Mouse (Mus musculus) liver, adult 2 months (tissue): ENCODE measurements around the gene Mpped1. TPM values are rescaled to one million over a fixed set of nuclear protein-coding genes. Genes with fewer than 3 reads are reported as not detected.

Experiments
- DNase-seq: peaks from one replicate; pipeline ENCODE4 v3.0.0-alpha.2; 2011; ENCODE audit warnings: low read depth, low spot score; ENCODE audit errors: extremely low read depth
- H3K27ac ChIP-seq: fragments of 200-500 bp; replicated peaks from 2 replicates; pipeline ENCODE4 v1.5.1; 2012; ENCODE audit warnings: low read depth, mild to moderate bottlenecking, control low read depth, inconsistent platforms, low read length; ENCODE audit not compliant: insufficient read depth
- H3K27me3 ChIP-seq: fragments of 200-500 bp; 2 replicates; pipeline ENCODE4 v1.6.1; 2012; ENCODE audit warnings: mild to moderate bottlenecking, moderate library complexity, low read length, inconsistent platforms; ENCODE audit not compliant: control insufficient read depth, insufficient read depth
- H3K36me3 ChIP-seq: fragments of 200-500 bp; 2 replicates; pipeline ENCODE4 v1.6.1; 2012; ENCODE audit warnings: low read length, inconsistent platforms; ENCODE audit not compliant: control insufficient read depth, insufficient read depth
- H3K4me1 ChIP-seq: fragments of 200-500 bp; 2 replicates; pipeline ENCODE4 v1.6.1; 2011; ENCODE audit warnings: low read length; ENCODE audit not compliant: control insufficient read depth, insufficient read depth
- H3K4me3 ChIP-seq: fragments of 200-500 bp; 2 replicates; pipeline ENCODE4 v1.5.1; 2011; ENCODE audit warnings: low read depth, mild to moderate bottlenecking, control low read depth, low read length, moderate library complexity; ENCODE audit not compliant: insufficient read depth
- H3K79me2 ChIP-seq: fragments of 200-500 bp; 2 replicates; pipeline ENCODE4 v1.6.1; 2012; ENCODE audit warnings: inconsistent platforms, mild to moderate bottlenecking, low read length, moderate library complexity; ENCODE audit not compliant: control insufficient read depth, insufficient read depth
- H3K9ac ChIP-seq: fragments of 200-500 bp; 2 replicates; pipeline ENCODE4 v1.6.1; 2012; ENCODE audit warnings: low read depth, mild to moderate bottlenecking, control low read depth, inconsistent platforms, low read length
- CTCF ChIP-seq: fragments of 200-500 bp; IDR thresholded peaks from 2 replicates; pipeline ENCODE4 v1.5.1; 2011; ENCODE audit warnings: low read depth, low read length, control low read depth
- POLR2A ChIP-seq: fragments of 200-500 bp; IDR thresholded peaks from 2 replicates; pipeline ENCODE4 v1.6.1; 2011; ENCODE audit warnings: low read length, control low read depth; ENCODE audit not compliant: insufficient read depth; ENCODE audit errors: extremely low read depth
- WGBS: fragments of 180-500 bp; shearing (Covaris S2); methylation state at CpG from one replicate; pipeline ENCODE4 v1.1.7; 2018; 5-methylcytosine and 5-hydroxymethylcytosine counted together
- polyA plus RNA-seq: library from polyadenylated mRNA; depleted of rRNA; stranded (reverse); fragments of >200 nt; gene quantifications from 2 replicates; pipeline ENCODE4 v1.2.3, GENCODE M21; 2012
- total RNA-seq: library from RNA; depleted of rRNA; stranded (reverse); fragments of >200 nt; gene quantifications from 2 replicates; pipeline ENCODE4 v1.2.3, GENCODE M21; 2014

Mpped1 gene
- total and polyA plus RNA-seq, 2 experiments: 0.13 TPM; not detected in 1

DNA sequence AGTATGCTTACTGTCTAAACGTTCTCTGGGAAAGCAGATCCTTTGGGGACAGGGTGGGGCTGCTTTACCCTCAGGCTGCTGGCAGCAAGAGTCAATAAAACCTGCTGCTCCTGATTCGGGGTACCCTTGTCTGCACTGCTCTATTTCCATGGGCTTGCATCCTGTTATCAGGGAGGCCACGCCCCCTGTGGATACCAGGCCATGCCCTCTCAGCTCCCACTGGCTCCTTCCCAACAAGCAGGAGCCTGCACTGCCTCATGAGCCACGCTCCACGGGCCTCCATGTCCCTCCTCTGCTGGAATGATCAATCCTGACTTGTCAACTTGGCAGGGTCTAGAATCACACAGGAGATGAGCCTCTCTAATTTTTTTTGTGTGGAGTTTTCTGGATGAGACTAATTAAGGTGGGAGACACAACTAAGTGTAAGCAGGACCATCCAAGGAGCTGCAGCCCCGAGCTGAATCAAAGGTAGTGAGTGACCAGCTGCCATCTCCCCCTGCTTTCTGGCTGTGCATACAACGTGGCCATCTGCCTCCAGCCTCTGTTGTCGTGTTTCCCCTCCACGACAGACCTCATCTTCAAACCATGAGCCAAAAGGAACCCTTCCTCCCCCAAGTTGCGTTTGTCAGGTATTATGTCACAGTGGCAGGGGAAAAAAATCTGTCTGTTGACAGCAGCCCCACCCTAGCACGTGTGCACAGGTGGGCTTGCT, 98.0 kb downstream of the Mpped1 start:
- H3K4me1 ChIP-seq: no peaks in the 10 kb centered on the region
- 45% methylated on average over 11 of the region's 11 CpGs for WGBS

DNA sequence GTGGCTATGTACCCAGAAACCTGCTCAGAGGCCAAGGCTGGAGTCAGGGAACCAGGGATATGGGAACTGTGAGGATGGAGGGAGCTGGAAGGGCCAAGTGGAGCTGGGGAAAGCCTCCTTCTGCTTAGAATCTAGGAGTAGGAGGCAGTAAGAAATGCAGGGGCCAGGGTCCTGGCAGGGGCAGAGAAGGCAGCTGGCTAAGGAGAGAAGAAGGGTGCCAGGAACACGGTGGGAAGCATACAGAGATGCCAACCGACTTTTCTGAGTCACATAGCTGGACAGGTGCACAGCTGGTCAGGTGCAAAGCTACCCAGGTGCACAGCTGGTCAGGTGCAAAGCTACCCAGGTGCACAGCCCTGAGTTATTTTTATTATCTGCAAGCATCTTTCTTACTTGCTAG, 98.6 kb downstream of the Mpped1 start:
- TF ChIP-seq CTCF (no peak), POLR2A (no peak)
- 79% methylated on average over 2 of the region's 2 CpGs for WGBS
- H3K4me3 ChIP-seq: no peak overlapping the region
- DNase-seq: no peak
- no peaks in the 10 kb centered on the region for H3K79me2 ChIP-seq
- no peak overlapping the region for H3K27ac ChIP-seq
- H3K9ac ChIP-seq: no peak overlapping the region
- H3K36me3 ChIP-seq: no peaks in the 10 kb centered on the region
- no peaks in the 10 kb centered on the region for H3K4me1 ChIP-seq
- no peaks in the 10 kb centered on the region; the same call in 1 of the 2 replicates for H3K27me3 ChIP-seq

More for the DNA sequence above, 98.0 kb downstream of the Mpped1 start:
- Histone ChIP-seq H3K79me2 (no peaks in the 10 kb centered on the region), H3K9ac (no peak overlapping the region), H3K27me3 (no peaks in the 10 kb centered on the region; the same call in 1 of the 2 replicates), H3K36me3 (no peaks in the 10 kb centered on the region), H3K27ac (no peak overlapping the region), H3K4me3 (no peak overlapping the region)
- DNase-seq: no peak
- TF ChIP-seq CTCF (no peak), POLR2A (no peak)

DNA sequence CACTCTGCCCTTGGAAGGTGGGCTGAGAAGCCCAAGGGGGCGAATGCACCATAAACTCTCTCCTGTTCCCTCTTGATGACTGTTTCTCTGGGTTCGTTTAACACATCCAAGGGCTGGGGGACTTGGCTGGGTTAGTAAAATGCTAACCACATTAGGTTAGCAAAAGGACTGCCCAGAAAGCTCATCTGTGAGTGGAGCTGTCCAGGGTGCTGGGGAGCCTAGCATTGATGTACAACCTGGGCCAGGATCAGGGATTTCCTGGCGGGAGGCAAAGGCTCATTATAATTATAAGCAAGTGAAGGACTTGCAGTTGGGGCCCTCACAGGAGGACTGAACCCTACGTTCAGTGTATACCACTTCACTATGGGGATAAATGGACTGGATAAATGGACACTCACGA, 100.6 kb downstream of the Mpped1 start:
- Histone ChIP-seq H3K36me3 (no peaks in the 10 kb centered on the region), H3K4me1 (no peaks in the 10 kb centered on the region), H3K27ac (no peak overlapping the region), H3K79me2 (no peaks in the 10 kb centered on the region), H3K4me3 (no peak overlapping the region), H3K9ac (no peak overlapping the region), H3K27me3 (no peaks in the 10 kb centered on the region; the same call in 1 of the 2 replicates)
- WGBS: 27% methylated on average over 5 of the region's 5 CpGs
- DNase-seq: no peak
- TF ChIP-seq CTCF (no peak), POLR2A (no peak)

DNA sequence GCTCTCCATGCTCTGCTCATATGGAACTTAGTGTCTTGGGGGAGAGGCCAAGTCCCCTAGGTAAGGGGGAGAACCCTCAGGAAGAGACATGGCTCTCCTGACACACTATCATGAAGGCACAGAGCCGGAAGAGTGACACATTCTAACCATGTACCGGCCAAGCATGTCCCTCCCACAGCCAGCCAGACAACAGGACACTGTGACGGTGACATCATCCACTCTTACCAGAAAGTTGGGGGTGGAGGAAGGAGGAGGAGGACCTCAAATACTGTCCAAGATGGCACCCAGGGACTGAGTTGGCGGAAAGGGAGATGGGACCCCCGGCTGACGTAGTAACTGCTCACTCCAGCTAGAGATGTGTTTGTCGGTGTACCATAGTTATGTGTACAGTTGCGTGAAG, 104.6 kb downstream of the Mpped1 start:
- Histone ChIP-seq H3K79me2 (no peaks in the 10 kb centered on the region), H3K9ac (no peak overlapping the region), H3K27me3 (no peaks in the 10 kb centered on the region; the same call in 1 of the 2 replicates), H3K4me3 (no peak overlapping the region), H3K36me3 (no peaks in the 10 kb centered on the region), H3K4me1 (no peaks in the 10 kb centered on the region), H3K27ac (no peak overlapping the region)
- no peak for TF ChIP-seq POLR2A
- no peak for TF ChIP-seq CTCF
- WGBS: 86% methylated on average over 8 of the region's 8 CpGs
- no peak for DNase-seq

DNA sequence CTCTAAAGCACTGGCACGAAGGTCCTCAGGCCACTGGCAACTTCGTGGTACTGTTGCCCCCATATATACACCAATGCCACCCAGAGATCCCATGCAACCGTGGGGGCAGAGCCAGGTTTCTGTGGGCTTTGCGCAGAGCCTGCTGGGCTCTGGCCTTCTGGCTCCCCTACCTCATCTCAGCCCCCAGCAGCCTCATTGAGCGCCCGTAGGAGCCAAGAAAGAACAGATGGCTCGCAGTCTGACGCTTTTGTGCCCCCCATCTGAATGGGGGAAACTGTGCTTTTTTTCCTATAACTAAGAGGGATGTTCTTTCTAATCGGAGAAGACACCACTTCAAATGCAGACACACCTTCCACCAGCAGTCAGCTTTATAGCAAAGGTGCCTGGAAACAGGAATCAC, 105.0 kb downstream of the Mpped1 start:
- TF ChIP-seq CTCF (no peak), POLR2A (no peak)

DNA sequence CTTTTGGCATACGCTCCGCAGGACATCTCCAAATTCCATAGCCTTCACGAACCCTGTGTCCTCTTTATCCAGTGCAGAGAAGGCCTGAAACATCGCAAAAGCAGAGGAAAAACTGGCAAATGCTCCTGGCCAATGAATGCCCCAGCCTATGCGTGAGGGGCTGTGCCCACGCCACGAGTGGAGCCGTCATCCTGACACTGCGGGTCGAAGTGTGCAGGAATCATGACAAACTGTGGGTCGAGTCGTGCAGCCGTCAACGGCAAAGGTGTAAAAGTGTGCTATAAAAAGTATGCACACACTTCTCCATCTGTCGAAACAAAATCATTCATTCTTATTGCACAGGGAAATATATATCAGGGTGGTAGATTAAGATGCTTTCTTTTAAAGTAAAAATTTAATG, 113.6 kb downstream of the Mpped1 start:
- no peak for DNase-seq
- no peak overlapping the region for H3K4me3 ChIP-seq
- no peaks in the 10 kb centered on the region for H3K27me3 ChIP-seq
- 85% methylated on average over 15 of the region's 15 CpGs for WGBS
- H3K36me3 ChIP-seq: no peaks in the 10 kb centered on the region
- no peak overlapping the region for H3K9ac ChIP-seq
- no peak overlapping the region for H3K27ac ChIP-seq
- no peaks in the 10 kb centered on the region for H3K4me1 ChIP-seq
- TF ChIP-seq POLR2A: no peak
- TF ChIP-seq CTCF: no peak
- no peaks in the 10 kb centered on the region for H3K79me2 ChIP-seq

More for the DNA sequence above, 105.0 kb downstream of the Mpped1 start:
- 82% methylated on average over 9 of the region's 9 CpGs for WGBS
- Histone ChIP-seq H3K9ac (no peak overlapping the region), H3K27me3 (no peaks in the 10 kb centered on the region; the same call in 1 of the 2 replicates), H3K79me2 (no peaks in the 10 kb centered on the region), H3K36me3 (no peaks in the 10 kb centered on the region), H3K4me3 (no peak overlapping the region), H3K4me1 (no peaks in the 10 kb centered on the region), H3K27ac (no peak overlapping the region)
- no peak for DNase-seq
